Mouse (Mus musculus) layer of hippocampus, adult 9-10 months (tissue): ENCODE results near the gene Tbcel.

Source experiments
- DNase-seq: peaks from one replicate; pipeline ENCODE4 v3.0.0; 2022; ENCODE audit warnings: low spot score

The Tbcel gene

DNA sequence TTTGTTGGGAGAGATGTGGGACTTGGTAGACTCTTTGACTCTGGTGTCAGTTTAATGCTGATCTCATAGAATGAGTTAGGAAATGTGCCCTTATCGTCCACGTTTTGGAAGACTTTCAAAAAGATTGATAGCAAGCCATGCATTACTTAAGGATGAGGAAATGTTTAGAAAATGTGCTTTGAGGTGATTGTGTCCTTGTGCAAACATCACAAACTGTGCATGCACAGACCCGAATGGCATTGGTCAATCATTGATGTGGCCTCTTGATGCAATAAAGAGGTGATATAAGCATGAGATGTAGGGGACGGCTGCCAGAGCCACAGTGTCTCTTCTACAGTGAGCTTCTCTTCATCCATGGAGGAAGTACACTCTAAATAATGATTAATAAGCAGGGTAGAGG, 20.7 kb downstream of the Tbcel start:
- no peak for DNase-seq

DNA sequence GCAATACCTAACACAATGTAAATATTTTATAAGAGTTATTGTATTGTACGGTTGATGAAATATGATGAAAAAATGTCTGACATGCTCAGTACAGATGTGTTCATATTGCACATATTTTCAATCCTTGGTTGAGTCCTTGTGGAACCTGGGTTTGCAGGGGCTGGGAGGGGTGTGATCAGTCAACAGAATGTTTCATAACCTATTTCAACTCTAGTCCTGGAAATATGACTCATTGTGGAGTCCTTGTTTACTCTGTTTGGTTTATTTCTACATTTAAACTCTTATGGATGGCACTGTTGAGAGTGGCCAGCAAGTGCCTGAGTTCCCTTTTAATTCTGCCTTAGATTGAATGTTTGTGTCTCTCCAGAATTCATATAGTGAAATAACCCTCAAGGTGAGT, 22.9 kb downstream of the Tbcel start:
- no peak for DNase-seq

DNA sequence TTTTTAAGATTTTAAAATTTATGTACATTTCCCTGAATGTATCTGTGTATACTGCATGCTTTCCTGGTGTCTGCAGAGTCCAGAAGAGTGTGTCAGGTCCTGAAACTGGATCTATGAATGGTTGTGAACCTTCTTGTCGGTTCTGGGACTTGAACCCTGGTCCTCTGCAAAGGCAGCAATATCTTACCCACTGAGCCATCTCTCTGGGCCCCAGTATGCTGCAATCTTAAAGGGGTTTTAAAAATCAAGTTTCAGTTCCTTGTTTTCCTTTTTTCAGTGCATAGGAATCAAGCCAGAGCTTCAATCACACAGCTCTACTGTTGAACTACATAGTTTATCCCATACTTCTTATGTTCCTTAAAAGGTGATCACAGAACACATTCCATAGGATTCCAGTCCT, 24.7 kb downstream of the Tbcel start:
- no peak for DNase-seq

DNA sequence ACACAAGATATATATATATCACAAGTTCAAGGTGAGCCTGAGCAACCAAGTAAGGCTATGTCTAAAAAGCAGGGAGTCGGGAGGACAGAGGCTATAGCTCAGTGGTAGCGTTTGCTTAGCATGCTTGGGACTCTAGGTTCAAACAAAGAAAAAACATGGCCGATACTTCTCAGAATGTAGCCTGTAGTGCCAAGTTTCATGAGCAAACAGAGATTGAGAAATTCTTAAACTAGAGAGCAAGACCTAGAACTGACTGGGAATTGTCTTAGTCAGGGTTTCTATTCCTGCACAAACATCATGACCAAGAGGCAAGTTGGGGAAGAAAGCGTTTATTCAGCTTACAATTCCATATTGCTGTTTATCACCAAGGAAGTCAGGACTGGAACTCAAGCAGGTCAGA, 31.4 kb downstream of the Tbcel start:
- no peak for DNase-seq

DNA sequence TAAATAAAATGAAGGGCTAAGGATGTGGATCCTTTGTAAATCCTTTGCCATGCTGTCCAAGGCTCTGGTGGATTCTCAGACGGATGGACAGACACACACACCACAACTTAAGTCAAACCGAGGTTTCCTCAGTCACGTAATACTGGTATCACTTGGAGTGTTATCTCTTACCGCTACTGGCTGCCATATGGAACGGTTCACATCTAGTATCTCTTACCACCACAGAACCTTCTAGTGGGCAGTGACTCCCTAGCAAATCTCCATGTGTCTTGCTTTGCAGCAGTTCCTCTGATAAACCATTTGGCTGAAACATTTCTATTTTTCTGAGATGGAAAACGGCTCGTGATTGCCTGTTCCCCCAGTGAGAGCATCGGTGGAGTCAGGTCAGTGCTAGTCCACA, 33.4 kb downstream of the Tbcel start:
- DNase-seq = no peak

DNA sequence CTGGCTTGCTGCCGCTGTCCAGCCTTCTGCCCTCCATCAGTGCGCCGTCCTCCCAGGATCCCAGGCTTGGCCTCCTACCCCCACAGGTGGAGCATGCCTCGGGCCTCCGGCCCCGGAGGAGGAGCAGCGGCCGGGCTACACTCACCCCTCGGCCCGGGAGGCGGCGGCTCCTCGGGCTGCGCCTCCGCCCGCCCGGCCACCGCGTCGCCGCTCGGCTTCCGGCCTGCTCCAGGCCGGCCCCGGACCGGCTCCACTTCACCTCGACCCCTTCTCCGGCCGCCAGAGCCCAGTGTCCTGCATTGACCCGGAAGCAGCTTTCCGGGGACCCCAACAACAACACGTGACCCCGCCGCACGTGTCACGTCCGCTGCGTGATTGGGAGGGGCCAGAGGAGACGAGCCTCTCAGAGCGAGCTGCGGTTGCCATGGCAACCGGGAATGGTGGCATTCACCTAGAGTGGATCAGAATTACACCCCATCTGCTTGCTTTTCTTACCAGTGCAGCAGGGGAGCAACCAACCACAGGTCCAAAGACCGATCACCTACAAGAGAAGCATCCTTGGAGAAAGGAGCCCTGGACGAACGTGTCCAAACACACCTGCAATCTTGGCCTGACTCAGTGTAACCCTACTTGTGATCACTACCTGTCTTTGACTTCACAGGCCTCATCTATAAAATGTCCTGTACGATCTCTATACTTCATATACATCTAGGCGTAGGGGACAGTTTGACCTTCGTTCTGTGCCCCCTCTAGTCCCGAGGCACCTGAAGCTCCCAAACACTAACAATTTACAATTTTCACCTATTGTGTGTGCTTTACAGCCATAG, 35.5 kb downstream of the Tbcel start:
- DNase-seq = peak; percentile 69

DNA sequence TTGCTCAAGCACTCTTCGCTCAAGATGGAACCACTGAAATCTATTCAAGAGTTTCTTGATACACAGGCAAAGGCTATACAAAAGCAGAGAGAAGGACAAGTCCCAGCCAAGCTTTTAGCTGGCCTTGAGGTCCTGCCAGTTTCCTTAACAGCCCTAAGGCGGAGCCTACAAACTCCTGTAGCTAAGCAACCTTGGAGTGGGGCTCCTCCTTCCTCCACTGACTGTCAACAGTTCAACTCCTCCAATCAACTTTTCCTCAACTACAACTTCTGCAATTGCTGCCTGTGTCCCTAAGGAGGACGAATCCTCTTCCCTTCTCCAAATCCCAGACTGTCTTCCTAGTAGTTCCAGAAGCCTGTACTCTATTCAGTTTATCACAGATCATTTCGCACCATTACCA, 36.4 kb downstream of the Tbcel start:
- no peak for DNase-seq

DNA sequence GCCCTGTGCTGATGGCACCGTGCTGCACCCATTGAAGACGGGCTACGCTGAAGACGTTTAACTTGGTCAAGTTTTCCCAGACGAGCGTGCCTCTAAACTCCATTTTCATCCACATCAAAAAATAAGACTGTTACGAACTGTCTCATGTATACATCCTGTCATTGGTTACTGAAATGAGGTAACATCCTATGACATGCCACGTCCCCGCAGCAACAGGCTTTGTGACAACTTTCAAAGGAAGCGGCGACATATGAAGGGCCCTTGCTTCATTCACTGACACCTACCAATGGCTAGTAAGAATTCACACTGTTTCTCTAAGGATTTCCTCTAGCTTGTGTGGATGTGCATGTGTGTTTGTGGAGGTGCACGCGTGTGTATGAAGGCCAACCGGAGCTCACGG, 38.3 kb downstream of the Tbcel start:
- no peak for DNase-seq

DNA sequence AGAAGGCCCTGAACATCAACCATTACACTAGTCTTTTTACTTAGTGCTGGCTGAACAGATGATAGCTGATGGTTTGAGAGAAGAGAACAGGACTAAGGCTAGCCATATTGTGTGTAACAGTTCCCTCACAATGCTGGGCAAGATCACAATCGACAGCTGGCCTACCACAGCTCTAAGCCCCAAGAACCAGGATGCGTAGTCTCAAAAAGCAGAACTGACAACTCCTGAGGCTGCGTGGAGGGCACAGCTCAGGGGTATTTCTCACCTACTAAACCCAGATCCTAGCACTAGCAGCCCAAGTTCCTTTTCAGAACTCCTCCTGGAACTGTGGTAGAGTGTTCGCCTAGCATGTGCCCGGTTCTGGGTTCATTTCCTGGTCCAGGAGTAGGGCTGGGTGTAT, 39.2 kb downstream of the Tbcel start:
- no peak for DNase-seq

DNA sequence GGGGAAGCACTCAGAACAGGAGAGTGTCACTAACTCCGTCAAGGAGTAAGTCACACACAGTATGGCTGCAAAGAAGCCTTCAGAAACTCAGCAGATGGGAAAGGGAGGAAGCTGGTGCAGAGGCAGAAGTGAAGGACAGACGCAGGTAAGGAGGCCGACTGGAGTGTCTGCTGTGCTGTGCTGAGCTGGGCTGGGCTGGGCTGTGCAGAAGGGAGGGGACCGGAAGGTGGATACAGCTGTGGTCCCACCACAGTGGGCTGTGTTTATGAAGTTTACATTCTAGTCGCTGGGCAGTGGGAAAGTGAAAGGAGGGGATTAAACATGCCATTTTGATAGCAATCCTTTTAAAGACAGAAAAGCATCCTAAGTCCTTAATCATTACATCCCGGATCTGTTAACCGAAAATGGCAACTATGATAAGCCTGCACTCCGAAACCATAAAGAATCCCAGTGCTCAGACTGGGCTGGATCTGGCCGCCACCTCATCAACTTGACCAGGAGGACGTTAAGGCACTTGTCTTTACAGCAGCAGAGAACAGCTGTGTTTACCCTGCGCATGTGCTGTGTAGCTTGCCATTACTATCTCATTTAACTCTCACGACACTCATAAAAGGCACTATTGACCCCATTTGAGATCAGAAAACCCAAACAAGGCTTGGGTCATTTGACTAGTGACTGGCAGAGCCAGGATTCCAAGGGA, 40.3 kb downstream of the Tbcel start:
- no peak for DNase-seq

DNA sequence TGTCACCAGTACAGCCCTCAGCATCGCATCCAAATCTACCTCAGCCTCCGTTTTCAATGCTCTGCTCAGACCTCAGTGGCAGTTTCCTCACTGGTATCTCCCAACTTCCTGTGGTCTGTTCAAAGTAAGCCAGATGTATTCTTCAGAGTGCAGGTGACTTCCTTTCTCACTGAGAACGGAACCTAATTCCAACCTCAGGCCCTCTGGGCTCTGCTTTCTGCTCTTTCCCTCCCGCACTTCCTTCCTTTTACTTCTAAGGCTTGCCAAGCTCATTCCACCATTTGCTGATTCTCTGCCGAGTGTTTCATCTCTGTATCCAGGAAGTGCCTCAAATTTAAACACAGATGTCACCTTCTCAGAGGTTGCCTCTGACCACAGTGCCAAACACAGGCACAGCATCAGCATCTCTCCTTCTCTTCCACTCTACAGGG, 41.9 kb downstream of the Tbcel start:
- no peak for DNase-seq

DNA sequence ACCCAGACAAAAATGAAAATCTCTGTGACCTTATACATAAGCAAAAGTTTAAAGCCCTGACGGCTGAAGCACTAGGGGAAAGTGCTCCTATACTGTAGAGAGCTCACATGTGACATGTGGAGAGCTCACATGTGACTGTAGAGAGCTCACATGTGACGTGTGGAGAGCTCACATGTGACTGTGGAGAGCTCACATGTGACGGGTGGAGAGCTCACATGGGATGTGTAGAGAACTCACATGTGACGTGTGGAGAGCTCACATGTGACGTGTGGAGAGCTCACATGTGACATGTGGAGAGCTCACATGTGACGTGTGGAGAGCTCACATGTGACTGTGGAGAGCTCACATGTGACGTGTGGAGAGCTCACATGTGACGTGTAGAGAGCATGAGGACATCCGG, 43.4 kb downstream of the Tbcel start:
- no peak for DNase-seq

DNA sequence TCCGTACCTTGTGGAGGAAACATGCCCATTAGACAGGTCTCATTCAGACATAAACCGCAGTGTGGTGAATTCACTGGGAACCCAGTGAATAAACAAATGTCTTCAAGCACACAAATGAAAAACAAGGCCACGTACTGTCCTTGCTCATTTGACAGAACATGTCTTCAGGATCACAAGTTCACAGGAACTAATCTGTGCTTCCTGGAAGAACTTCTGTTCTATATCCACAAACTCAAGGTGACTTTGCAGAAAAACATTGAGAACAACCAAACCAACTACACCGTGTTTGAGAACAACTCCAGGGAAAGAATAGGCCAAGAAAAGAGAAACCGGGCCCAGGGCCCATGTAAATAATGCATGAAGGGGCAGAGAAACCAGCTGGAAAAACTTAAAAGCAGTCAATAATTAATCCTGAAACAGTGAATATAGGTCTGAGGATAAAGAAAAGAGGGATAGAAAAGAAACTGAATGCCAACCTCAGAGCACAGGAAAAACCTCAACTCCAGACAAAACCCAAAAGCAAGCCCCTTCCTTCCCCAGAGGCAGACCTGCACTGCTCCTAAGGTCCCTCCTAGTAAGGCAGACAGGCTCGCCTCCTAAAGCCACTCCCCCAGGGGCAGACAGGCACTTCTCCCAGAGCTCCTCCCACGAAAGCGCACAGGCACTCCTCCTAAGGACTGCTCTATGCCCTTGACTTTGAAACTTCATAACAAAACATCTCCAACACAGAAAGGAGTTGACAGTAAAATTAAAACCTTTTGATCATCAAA, 44.2 kb downstream of the Tbcel start:
- no peak for DNase-seq

DNA sequence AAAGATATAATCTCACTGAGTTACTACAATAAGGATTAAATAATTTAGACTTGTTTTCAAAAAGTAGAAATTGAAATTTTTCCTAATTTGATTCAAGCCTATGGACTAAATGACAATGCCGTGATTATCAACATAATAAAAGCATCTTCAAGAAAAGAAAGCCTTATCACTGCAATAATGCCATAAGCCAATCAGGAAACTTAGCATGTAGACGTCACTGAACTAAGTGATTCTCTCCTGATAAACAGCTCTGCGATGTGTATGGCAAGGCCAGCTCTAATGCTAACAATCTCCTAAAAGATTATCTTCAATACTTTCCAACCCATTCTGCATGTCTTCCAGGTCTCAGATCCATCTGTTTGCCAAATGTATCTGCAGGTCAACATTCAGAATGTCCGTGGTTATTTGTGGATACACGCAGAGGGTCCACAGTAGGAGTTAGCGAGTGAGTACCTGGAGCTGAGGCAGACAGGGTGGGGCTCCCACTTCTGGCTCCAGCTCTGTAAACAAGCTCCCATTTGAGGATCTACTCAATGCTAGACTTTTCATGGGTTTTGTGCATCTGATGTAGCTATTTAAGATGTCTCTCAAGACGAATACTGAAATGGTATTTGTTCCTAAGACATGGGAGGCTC, 44.9 kb downstream of the Tbcel start:
- DNase-seq = no peak

DNA sequence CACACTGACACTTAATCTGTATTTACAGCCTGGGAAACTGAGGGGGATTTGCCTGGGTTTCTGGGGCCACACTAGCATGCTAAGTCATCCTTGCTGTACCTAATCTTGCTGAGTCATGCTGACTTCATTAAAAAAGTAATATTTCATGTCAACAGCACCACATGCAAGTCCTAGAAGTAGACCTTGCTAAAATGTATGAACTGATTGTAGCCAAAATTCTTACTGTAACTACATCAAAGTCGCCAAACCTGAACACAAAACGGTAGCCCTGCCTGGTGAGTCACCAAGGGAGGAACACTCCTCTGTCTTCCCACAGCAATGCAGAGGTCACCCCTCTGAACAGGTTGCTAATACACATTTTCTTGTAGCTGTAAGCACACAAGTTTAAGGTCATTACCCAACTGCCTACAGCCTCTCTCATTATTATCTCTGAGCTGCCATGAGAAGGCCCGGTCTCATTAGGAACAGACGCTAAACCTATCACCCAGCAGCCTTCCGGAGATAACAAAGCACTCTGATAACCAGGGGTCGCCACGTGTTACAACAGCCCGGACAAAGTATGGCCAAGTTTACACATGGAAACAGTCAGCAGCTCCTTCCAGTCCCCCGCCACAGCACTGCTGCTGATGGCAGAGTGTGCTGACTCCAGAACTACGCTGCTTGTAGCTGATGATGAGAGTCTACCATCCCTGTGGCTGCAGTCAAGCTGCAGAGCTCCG, 46.1 kb downstream of the Tbcel start:
- no peak for DNase-seq

DNA sequence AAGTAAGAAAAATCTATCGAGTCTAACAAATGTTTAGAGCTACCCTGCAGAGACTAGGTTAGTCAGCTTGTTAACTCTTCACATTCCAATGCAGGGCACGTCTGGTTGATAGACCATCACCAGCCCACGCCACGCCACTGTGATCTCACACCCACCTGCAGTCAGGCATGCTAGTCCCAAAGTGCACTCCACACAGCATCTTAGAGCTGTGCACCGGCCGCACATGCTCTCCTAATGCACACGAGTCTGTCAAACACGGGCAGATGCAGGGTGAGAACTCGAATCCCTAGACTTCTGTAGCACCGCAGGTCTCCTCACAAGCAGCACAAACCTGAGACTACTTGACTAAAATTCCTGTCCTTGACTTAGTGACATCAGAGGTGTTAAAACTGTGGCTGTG, 47.3 kb downstream of the Tbcel start:
- DNase-seq = no peak

DNA sequence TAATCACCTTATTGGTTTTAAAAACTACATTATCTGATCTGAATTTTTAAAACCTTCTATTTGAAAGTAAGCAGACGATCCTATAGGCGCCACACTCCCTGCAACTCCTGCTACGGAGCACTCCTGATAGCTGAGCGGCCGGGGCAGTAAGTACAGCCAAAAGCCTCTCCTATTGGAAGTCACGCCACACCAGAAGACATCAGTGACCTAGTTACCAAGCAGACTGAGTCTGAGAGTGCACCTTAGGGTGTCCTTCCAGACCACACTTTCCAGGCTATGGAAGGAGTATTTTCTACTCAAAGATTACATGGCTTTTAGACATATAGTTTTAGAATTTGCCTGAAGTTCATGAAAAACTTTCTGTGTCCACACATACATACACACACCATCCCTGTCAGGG, 47.9 kb downstream of the Tbcel start:
- DNase-seq = no peak

DNA sequence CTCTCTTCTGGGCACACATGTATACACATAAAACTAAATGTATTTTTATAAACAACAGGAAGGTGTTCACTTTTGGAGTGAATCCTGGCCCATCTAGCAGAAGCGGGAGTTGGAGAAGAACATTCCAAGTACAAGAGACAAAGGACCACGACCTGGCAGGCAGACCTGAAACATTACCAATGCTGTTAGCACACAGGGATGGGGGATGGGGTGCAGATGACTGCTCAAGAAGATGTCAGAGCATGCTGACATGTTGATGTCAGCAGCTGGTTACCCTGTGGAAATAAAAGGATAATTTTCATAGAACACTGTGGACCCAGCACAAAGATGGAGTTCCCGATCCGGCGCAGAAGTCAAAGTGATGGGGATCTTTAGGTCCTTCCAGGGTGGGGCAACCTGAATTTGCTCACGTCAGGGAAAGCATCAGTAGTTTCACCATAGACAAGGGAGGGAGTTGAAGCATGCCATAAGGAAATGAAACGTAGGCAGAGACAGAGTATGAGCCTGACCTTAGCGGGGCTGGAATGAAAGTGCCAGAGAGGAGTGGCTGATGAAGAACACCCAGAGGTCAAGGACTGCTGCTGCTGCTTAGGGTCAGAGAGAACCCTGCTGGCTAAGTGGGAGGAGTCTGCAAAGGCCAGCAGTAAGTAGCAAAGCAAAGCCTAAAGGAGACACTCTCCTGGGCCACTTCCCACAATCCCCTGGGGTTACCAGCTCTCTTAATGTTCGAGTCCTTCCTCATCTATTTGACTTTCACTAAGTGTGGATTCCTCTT, 48.7 kb downstream of the Tbcel start:
- DNase-seq = no peak

DNA sequence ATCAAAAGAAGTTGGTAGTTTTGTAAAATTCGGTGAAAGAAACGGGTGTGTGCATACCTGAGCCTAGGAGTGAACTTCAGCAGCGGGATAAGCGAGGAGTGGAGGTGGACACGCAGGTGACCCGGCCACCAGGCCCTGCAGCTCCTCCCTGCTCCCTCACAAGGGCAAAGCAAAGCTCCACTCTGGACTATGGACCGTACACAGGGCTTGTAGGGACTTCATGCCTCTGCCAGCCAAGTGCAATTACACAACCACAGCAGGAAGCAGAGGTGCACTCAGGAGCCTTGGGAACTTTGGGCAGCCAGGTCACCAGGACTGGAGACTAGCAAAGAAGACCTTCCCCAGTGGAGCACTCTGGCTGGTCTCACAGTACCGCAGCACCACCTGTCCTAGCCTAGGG, 50.1 kb downstream of the Tbcel start:
- DNase-seq = no peak

DNA sequence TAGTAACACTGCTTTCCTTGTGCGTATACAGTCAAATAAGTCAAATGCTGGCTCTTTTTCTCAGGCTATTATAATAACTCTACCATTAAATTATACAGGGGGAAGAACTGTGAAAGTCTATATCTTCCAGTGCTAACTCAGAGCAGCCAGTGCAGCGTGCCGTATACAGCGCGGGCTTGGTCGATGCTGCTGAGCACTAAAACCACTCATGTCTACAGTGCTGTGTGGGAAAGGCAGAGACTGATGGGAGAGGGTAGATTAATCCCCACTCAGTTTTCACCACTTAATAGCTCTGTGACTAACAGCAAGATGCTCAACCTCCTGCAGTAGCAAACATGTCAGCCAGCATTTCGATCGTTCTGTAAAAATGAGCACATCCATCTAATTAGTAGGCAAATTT, 53.2 kb downstream of the Tbcel start:
- no peak for DNase-seq

DNA sequence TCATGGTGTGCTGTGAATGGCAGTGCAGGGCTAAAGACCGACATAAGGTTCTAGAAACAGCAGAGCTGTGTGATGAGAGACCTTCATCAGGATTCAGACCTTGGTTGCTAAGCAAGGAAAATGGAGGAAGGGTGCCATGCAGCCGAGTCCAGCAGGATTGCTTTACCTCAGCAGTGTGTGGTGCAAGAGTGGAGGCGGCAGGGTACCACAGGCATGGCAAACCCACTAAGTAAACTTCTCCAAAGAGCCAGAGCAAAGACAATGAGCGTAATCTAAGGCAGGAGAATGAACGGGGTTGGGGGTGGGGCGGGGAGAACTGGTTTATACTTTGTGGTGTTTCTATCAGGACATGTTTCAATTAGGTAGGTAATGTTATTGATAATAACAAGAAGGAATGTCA, 58.6 kb downstream of the Tbcel start:
- no peak for DNase-seq
